23 mouse cellular contexts compared by ENCODE assay signal in genomic region chr7:35342498-35342897, GRCm38 (mm10). TPM values are rescaled to one million over a fixed set of nuclear protein-coding genes. Genes with fewer than 3 reads are reported as not detected.
DNase-seq lines count a peak whose midpoint lies in the region; TF ChIP-seq lines count a peak whose summit lies in the region.
"Had no signal": no experiment of that assay in that cellular context is flagged by ENCODE, and none has a peak within 500 bp of the region (broad histone marks: within the 10 kb centered on the region; RNA-seq: fewer than 3 reads in every experiment).

No protein-coding gene starts in this region.

- DNase-seq in layer of hippocampus, adult 2 months (ENCODE audit: low spot score in 2 of 2), result no peak
- no peak for DNase-seq in layer of hippocampus, postnatal 10 days (ENCODE audit: low spot score in 2 of 2)
- DNase-seq in right cerebral cortex, adult 2 months (ENCODE audit: low spot score in 2 of 2), result peak; percentile 18 to 25
- no peak for DNase-seq in right cerebral cortex, postnatal 14 days
- DNase-seq in adrenal gland, adult 2 months, result no peak
- DNase-seq in ovary, adult 18-20 months (ENCODE audit: low spot score), result no peak
- DNase-seq: adrenal gland, adult 8-10 months; cerebellum, postnatal 10 days; heart, postnatal 36 days; kidney, adult 18-20 months; kidney, postnatal 14 days; lung, adult 18-20 months; lung, postnatal 14 days; midbrain, embryonic 14.5 days; thymus, adult 2 months had no signal

- no peak for TF ChIP-seq POLR2A in small intestine, adult 2 months (IDR thresholded peaks at IDR 0.05; ENCODE audit: low read depth, low read length)

- H3K4me1 ChIP-seq in small intestine, adult 2 months (ENCODE audit: control insufficient read depth, insufficient read depth, insufficient read length, low read length), result peaks cover 37% of the 10 kb centered on the region
- H3K4me1 ChIP-seq: limb, embryonic 12.5 days; megakaryocyte, embryonic 14.5 days had no signal

- TF ChIP-seq CTCF in layer of hippocampus, adult 2 months (conservative IDR thresholded peaks at IDR 0.05), result no peak
- TF ChIP-seq CTCF in small intestine, adult 2 months (IDR thresholded peaks at IDR 0.05; ENCODE audit: extremely low read depth, insufficient read length, insufficient replicate concordance, low read depth, low read length), result no peak

- peaks cover 3% of the 10 kb centered on the region; the same call in 1 of the 2 replicates for H3K36me3 ChIP-seq in small intestine, adult 2 months (ENCODE audit: control insufficient read depth, insufficient read depth, low read length)
- H3K36me3 ChIP-seq: embryonic facial prominence, embryonic 15.5 days; heart, embryonic 12.5 days; limb, embryonic 12.5 days; neural tube, embryonic 13.5 days had no signal

- H3K4me3 ChIP-seq in layer of hippocampus, adult 2 months, result no peak overlapping the region
- H3K4me3 ChIP-seq in small intestine, adult 2 months (ENCODE audit: low read depth, low read length), result no peak overlapping the region
- H3K4me3 ChIP-seq: embryonic facial prominence, embryonic 15.5 days; heart, embryonic 12.5 days; limb, embryonic 12.5 days; megakaryocyte, embryonic 14.5 days; neural tube, embryonic 13.5 days had no signal

- WGBS in small intestine, adult 2 months, result 28% methylated on average over 4 of the region's 4 CpGs

- H3K27ac ChIP-seq in layer of hippocampus, adult 2 months, result peak overlapping the region; percentile 58
- H3K27ac ChIP-seq in small intestine, adult 2 months (ENCODE audit: insufficient read depth, low read depth, low read length), result peak overlapping the region; percentile 60
- H3K27ac ChIP-seq: embryonic facial prominence, embryonic 15.5 days; hindbrain, embryonic 14.5 days; limb, embryonic 12.5 days; neural tube, embryonic 13.5 days had no signal

- H3K27me3 ChIP-seq in small intestine, adult 2 months (ENCODE audit: control insufficient read depth, insufficient read depth, low read length), result no peaks in the 10 kb centered on the region
- H3K27me3 ChIP-seq: embryonic facial prominence, embryonic 15.5 days; heart, embryonic 12.5 days; limb, embryonic 12.5 days; neural tube, embryonic 13.5 days had no signal

RNA-seq across cellular contexts. Expression of gene Rhpn2, which starts 8.5 kb away (rescaled TPM):
- 1 to 10 TPM; 4.3 to 5.9 TPM for total RNA-seq in layer of hippocampus, adult 2 months (2021)
- 1 to 10 TPM; 2.1 to 2.4 TPM for total RNA-seq in layer of hippocampus, postnatal 10 days (2021)
- 14.6 and 46.0 TPM in 2 replicates for polyA plus RNA-seq in small intestine, adult 2 months (2012; rRNA removed)
- 1 to 10 TPM; 1.6 to 4.6 TPM for total RNA-seq in adrenal gland, adult 2 months (2021)
- 0.51 and 1.3 TPM in 2 replicates for polyA plus RNA-seq in adrenal gland, adult 2 months (2012; rRNA removed)
- total RNA-seq: granulocyte monocyte progenitor cell, adult 5-6 weeks had no signal

RNA-seq across cellular contexts. Expression of gene Gpatch1, which starts 24.3 kb away (rescaled TPM):
- total RNA-seq in layer of hippocampus, adult 2 months (2021), result 10 to 100 TPM; 27.5 to 29.4 TPM
- 10 to 100 TPM; 24.7 to 28.2 TPM for total RNA-seq in layer of hippocampus, postnatal 10 days (2021)
- 0.89 and 2.2 TPM in 2 replicates for polyA plus RNA-seq in small intestine, adult 2 months (2012; rRNA removed)
- total RNA-seq in adrenal gland, adult 2 months (2021), result 10 to 100 TPM; 16.9 to 17.2 TPM
- 1.8 and 2.9 TPM in 2 replicates for polyA plus RNA-seq in adrenal gland, adult 2 months (2012; rRNA removed)

RNA-seq across cellular contexts. Expression of gene Faap24, which starts 54.1 kb away (rescaled TPM):
- total RNA-seq in layer of hippocampus, adult 2 months (2021), result 1 to 10 TPM; 5.6 to 6.1 TPM
- total RNA-seq in layer of hippocampus, postnatal 10 days (2021), result 1 to 10 TPM; 7.4 to 8.5 TPM
- 1.8 and 3.9 TPM in 2 replicates for polyA plus RNA-seq in small intestine, adult 2 months (2012; rRNA removed)
- total RNA-seq in adrenal gland, adult 2 months (2021), result 1 to 10 TPM; 8.4 to 8.7 TPM
- polyA plus RNA-seq in adrenal gland, adult 2 months (2012; rRNA removed), result 3.4 and 4.3 TPM in 2 replicates

RNA-seq across cellular contexts. Expression of gene Cep89, which starts 54.3 kb away (rescaled TPM):
- 10 to 100 TPM; 18.6 to 22.1 TPM for total RNA-seq in layer of hippocampus, adult 2 months (2021)
- 10 to 100 TPM; 24.5 to 25.7 TPM for total RNA-seq in layer of hippocampus, postnatal 10 days (2021)
- polyA plus RNA-seq in small intestine, adult 2 months (2012; rRNA removed), result 4.4 and 10.1 TPM in 2 replicates
- 10 to 100 TPM; 11.6 to 19.8 TPM for total RNA-seq in adrenal gland, adult 2 months (2021)
- polyA plus RNA-seq in adrenal gland, adult 2 months (2012; rRNA removed), result 15.4 and 16.1 TPM in 2 replicates

Comparison
In these comparisons a context has a peak if more than half of its experiments do, and no peak if none do; other contexts are left out.
1. DNase-seq: peak in right cerebral cortex, adult 2 months (2 of 2); none in layer of hippocampus, adult 2 months (0 of 2), layer of hippocampus, postnatal 10 days (0 of 2), right cerebral cortex, postnatal 14 days (single experiment), adrenal gland, adult 2 months (single experiment) and ovary, adult 18-20 months (single experiment).